Mouse (Mus musculus) kidney, embryonic 16.5 days (tissue): ENCODE measurements around the gene Shroom1. TPM values are rescaled to one million over a fixed set of nuclear protein-coding genes. Genes with fewer than 3 reads are reported as not detected.
"Not testable (repeated sequence)": the region's sequence is repeated elsewhere in the genome, so short reads cannot be mapped to it uniquely, and the experiment has no call there.

Experiments used
- ATAC-seq: fragments of 200-750 bp; cut with Nextera tagmentation; 2 replicates; pipeline ENCODE4 v1.8.0; 2017; ENCODE audit warnings: moderate TSS enrichment; ENCODE audit not compliant: low FRiP score, low TSS enrichment
- H3K27ac ChIP-seq: fragments of 300-500 bp; sonication (generic); 2 replicates; pipeline ENCODE4 v1.5.1; 2014; ENCODE audit warnings: low read length
- H3K27me3 ChIP-seq: fragments of 300-500 bp; sonication (generic); 2 replicates; pipeline ENCODE4 v1.6.1; 2014; ENCODE audit warnings: low read length, control low read depth, mixed read lengths; ENCODE audit not compliant: insufficient read depth
- H3K36me3 ChIP-seq: fragments of 300-500 bp; sonication (generic); 2 replicates; pipeline ENCODE4 v1.6.1; 2014; ENCODE audit warnings: low read length, control low read depth, mixed read lengths; ENCODE audit not compliant: insufficient read depth
- H3K4me1 ChIP-seq: fragments of 300-500 bp; sonication (generic); 2 replicates; pipeline ENCODE4 v1.6.1; 2014; ENCODE audit warnings: low read length, control low read depth, mixed read lengths; ENCODE audit not compliant: insufficient read depth
- H3K4me2 ChIP-seq: fragments of 300-500 bp; sonication (generic); replicated peaks from 2 replicates; pipeline ENCODE4 v1.6.1; 2014; ENCODE audit warnings: low read depth, low read length
- H3K4me3 ChIP-seq: fragments of 300-500 bp; sonication (generic); 2 replicates; pipeline ENCODE4 v1.5.1; 2014; ENCODE audit warnings: mild to moderate bottlenecking, low read length
- H3K9ac ChIP-seq: fragments of 300-500 bp; sonication (generic); replicated peaks from 2 replicates; pipeline ENCODE4 v1.6.1; 2014; ENCODE audit warnings: low read length
- H3K9me3 ChIP-seq: fragments of 300-500 bp; sonication (generic); 2 replicates; pipeline ENCODE4 v1.6.1; 2016; ENCODE audit warnings: low read length, control low read depth
- WGBS: fragments of 180-500 bp; shearing (Covaris S2); extraction: QIAGEN DNeasy Blood & Tissue Kit; methylation state at CpG from one replicate; pipeline ENCODE4 v1.1.7; 2014; 5-methylcytosine and 5-hydroxymethylcytosine counted together
- polyA plus RNA-seq: library from polyadenylated mRNA; unstranded; fragments of >200 nt; fragmentation: Nextera tagmentation; extraction: Ambion mirVana; gene quantifications from 2 replicates; pipeline ENCODE4 v1.2.1, GENCODE M21; 2015

Shroom1 gene
- 2.1 and 2.5 TPM in 2 replicates for polyA plus RNA-seq

DNA sequence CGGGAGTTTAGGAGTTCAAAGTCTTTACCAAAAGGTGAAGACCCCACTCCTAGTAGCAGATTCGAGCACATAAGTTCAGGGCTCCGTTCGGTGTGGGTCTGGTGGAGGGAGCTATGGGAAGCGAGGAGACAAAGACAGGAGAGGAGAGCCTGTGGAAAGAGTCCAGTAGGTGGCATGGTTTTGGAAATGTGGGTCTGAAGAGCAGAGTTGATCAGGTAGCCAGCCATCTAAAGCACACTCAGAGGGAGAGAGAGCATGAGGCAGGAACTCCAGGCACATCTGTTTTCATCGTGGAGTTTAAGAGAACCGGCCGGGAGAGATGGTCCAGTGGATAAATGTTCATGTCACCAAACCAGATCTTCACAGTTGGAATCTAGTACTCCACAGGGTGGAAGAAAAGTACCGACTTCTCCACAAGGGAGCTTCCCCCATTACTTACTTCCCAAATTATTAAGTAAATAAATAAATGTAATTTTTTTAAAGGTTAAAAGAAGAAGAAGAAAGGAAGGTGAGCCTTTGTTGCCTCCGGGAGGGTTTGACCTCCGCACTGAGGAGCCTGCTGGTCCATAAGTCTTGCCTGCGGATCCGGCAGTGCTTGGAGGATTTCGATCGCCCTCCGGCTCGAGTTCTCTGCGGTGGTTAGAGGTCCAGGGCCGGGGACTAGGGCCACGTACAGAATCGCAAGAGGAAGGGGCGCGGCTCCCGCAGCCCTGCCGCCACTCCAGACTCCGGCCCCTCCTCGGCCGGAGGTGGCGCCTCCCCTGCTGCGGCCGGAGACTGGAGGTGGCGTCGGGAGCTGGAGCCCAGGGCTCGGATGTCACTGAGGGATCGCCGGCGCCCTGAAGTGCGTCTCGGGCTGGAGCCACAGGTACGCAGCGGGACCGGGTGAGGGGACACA, at the start of gene Shroom1, which contains the start of gene Gm10447:
Shroom1 (plus strand) TSS at position 732 of the 898 bp plus-strand sequence.
Gm10447 (minus strand) TSS at position 637 of the 898 bp plus-strand sequence.
- Histone ChIP-seq H3K9me3 (no peaks in the 10 kb centered on the region), H3K27me3 (0 out of 2 replicates have a peak, but pooled peaks cover 6% of the 10 kb centered on the region), H3K9ac (peak within 1 kb of the TSS; percentile 70), H3K4me1 (peaks cover 10% of the 10 kb centered on the region), H3K4me2 (peak within 1 kb of the TSS; percentile 92), H3K36me3 (no peaks in the 10 kb centered on the region), H3K4me3 (peak within 1 kb of the TSS; percentile 62), H3K27ac (no peak within 1 kb of the TSS)
- WGBS = 2% methylated on average over 41 of the region's 42 CpGs
- peak; percentile 87 for ATAC-seq

DNA sequence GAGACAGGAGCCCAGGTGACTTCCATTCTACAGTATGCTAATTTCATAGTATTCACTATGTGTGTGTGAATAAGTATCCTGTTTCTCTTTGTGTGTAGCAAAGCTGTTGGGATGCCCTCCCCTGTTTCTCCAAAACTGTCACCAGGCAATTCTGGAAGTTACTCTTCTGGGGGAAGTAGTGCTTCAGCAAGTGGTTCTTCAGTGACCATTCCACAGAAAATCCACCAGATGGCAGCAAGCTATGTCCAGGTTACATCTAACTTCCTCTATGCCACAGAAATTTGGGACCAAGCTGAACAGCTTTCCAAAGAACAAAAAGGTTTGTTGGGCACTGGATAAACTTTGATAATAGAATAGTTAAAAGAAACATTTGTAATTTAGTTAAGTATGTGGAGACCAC, 45.3 kb upstream of the Shroom1 start:
- ATAC-seq = no peak
- Histone ChIP-seq H3K27me3 (no peaks in the 10 kb centered on the region), H3K9ac (no peak overlapping the region), H3K4me2 (no peak overlapping the region), H3K9me3 (no peaks in the 10 kb centered on the region), H3K27ac (no peak overlapping the region), H3K4me3 (no peak overlapping the region), H3K4me1 (no peaks in the 10 kb centered on the region), H3K36me3 (peaks cover 66% of the 10 kb centered on the region)

DNA sequence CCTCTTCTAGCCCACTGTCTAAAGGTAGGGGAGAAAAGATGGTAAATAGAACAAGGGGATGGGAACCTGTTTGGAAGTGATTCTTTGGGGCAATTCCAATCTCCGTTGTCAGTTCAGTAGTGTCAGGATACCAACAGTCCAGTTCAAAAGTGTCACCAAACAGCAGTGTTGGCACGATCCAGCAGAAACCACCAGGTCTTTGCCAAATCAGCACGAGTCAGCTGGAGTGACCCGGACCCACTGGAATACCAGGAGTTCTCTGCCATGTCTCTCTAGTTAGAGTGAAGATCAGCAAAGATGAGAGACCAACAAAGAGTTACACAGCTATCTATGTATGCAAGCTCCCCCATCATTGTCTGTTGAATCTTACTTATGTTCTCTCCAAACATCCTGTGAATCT, 43.1 kb upstream of the Shroom1 start:
- H3K4me1 ChIP-seq = no peaks in the 10 kb centered on the region
- H3K9ac ChIP-seq = no peak overlapping the region
- peaks cover 66% of the 10 kb centered on the region for H3K36me3 ChIP-seq
- H3K9me3 ChIP-seq = no peaks in the 10 kb centered on the region
- H3K4me2 ChIP-seq = no peak overlapping the region
- no peak overlapping the region for H3K27ac ChIP-seq
- H3K27me3 ChIP-seq = no peaks in the 10 kb centered on the region
- no peak for ATAC-seq
- WGBS = 96% methylated on average over 4 of the region's 4 CpGs
- H3K4me3 ChIP-seq = no peak overlapping the region

DNA sequence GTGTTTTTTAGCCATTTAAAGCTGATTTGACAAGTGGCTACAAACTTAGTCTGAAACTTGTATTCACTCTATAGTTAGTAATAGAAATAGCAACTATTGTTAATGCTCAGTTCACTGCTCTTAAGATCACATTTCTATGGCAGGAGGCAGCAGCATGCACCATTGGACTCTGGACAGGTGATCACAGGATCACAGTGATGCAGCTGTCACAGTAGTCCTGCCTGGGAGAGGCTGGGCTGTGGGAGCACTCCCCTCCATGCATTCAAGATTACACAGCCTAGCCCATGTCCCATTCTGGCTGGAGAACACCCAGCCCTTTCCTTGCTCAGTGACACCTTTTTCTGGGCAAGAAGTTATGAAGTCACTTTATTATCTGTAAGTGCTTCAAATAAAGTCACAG, 39.0 kb upstream of the Shroom1 start:
- no peak overlapping the region for H3K27ac ChIP-seq
- peaks cover 48% of the 10 kb centered on the region for H3K36me3 ChIP-seq
- H3K9ac ChIP-seq = no peak overlapping the region
- ATAC-seq = no peak
- H3K27me3 ChIP-seq = no peaks in the 10 kb centered on the region
- no peak overlapping the region for H3K4me3 ChIP-seq
- no peak overlapping the region for H3K4me2 ChIP-seq
- no peaks in the 10 kb centered on the region for H3K4me1 ChIP-seq
- no peaks in the 10 kb centered on the region for H3K9me3 ChIP-seq

DNA sequence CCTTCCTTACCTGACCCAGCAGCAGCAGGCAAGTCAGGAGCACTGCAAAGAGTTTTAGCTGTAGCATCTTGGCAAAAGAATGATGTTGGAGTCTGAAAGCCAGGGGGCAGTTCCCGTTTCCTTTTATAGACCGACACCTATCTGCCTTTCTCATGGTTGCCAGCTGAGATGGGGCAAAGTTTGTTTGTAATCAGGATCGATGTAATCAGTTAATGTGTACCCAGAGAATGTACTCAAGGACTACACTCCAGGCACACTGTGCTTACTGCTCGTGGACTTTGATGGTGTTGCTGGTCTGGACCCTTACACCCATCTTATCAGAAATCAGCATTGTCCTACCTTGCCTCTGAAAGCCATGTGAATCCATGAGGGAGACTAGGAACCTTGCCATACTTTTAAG, 34.0 kb upstream of the Shroom1 start, which contains the start of gene Leap2:
Leap2 (minus strand) TSS at position 135 of the 400 bp plus-strand sequence.
- no peak within 1 kb of the TSS for H3K4me3 ChIP-seq
- 83% methylated on average over 4 of the region's 4 CpGs for WGBS
- no peak within 1 kb of the TSS for H3K4me2 ChIP-seq
- H3K36me3 ChIP-seq = peaks cover 14% of the 10 kb centered on the region
- ATAC-seq = no peak
- H3K27me3 ChIP-seq = no peaks in the 10 kb centered on the region
- no peak within 1 kb of the TSS for H3K27ac ChIP-seq
- H3K9me3 ChIP-seq = no peaks in the 10 kb centered on the region
- no peaks in the 10 kb centered on the region for H3K4me1 ChIP-seq
- H3K9ac ChIP-seq = no peak within 1 kb of the TSS

- H3K27me3 ChIP-seq = no peaks in the 10 kb centered on the region
- no peak for ATAC-seq
These were observed 32.2 kb upstream of the Shroom1 start for GRCm38 (mm10) chr11:53424826-53425225.

DNA sequence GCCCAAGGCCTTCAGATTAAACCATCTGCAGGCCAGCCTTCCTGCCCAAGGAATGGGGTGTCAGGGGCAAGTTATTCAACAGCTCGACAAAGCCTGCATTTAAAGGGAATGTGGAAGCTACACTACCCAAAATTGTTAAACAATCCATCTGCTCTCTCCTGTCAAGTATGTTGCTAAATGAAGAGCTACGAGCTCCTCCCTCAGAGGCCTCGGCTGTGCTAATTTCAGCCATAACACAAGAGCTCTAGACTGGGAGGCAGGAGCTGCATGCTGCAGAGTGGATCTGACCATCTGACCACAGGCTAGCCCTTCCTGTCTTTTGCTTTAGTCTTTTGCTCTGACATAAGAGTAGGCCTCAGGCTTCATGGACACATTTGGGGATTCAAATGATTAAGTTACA, 31.8 kb upstream of the Shroom1 start:
- H3K27me3 ChIP-seq = no peaks in the 10 kb centered on the region
- ATAC-seq = no peak
- no peaks in the 10 kb centered on the region for H3K9me3 ChIP-seq
- WGBS = 57% methylated on average over 3 of the region's 3 CpGs
- H3K4me3 ChIP-seq = no peak overlapping the region
- H3K36me3 ChIP-seq = peaks cover 8% of the 10 kb centered on the region; the same call in 1 of the 2 replicates
- no peak overlapping the region for H3K4me2 ChIP-seq
- H3K4me1 ChIP-seq = peaks cover 8% of the 10 kb centered on the region
- H3K27ac ChIP-seq = no peak overlapping the region
- no peak overlapping the region for H3K9ac ChIP-seq

More at GRCm38 (mm10) chr11:53424826-53425225, 32.2 kb upstream of the Shroom1 start:
- Histone ChIP-seq H3K4me1 (peaks cover 7% of the 10 kb centered on the region), H3K9me3 (no peaks in the 10 kb centered on the region), H3K4me3 (no peak overlapping the region), H3K4me2 (no peak overlapping the region), H3K9ac (no peak overlapping the region), H3K36me3 (peaks cover 11% of the 10 kb centered on the region; the same call in 1 of the 2 replicates), H3K27ac (no peak overlapping the region)
- WGBS = 67% methylated on average over 2 of the region's 2 CpGs

GRCm38 (mm10) chr11:53425711-53426255, 31.2 kb upstream of the Shroom1 start:
- no peak overlapping the region for H3K9ac ChIP-seq
- peaks cover 8% of the 10 kb centered on the region; the same call in 1 of the 2 replicates for H3K36me3 ChIP-seq
- peaks cover 8% of the 10 kb centered on the region for H3K4me1 ChIP-seq
- ATAC-seq = no peak
- no peak overlapping the region for H3K27ac ChIP-seq
- H3K4me3 ChIP-seq = no peak overlapping the region
- no peaks in the 10 kb centered on the region for H3K27me3 ChIP-seq
- no peak overlapping the region for H3K4me2 ChIP-seq
- no peaks in the 10 kb centered on the region for H3K9me3 ChIP-seq
- 82% methylated on average over 6 of the region's 6 CpGs for WGBS

GRCm38 (mm10) chr11:53426914-53427313, 30.1 kb upstream of the Shroom1 start:
- not testable (repeated sequence) for H3K4me2 ChIP-seq, ATAC-seq, H3K27ac ChIP-seq, H3K9ac ChIP-seq, H3K9me3 ChIP-seq, H3K4me3 ChIP-seq, H3K4me1 ChIP-seq, H3K36me3 ChIP-seq, H3K27me3 ChIP-seq
- whole genome bisulfite sequencing = 83% methylated on average over 3 of the region's 3 CpGs
